Mouse (Mus musculus) neural tube, embryonic 11.5 days (tissue): Measurements from ENCODE around the gene Map4k1. TPM values are rescaled to one million over a fixed set of nuclear protein-coding genes. Genes with fewer than 3 reads are reported as not detected.
A peak's percentile ranks its signal among the peaks of the same experiment; 100 is the strongest.

Experiments
- ATAC-seq: fragments of 200-750 bp; cut with Nextera tagmentation; 2 replicates; pipeline ENCODE4 v1.8.0; 2017; ENCODE audit warnings: moderate number of reproducible peaks, mild to moderate bottlenecking, moderate TSS enrichment, moderate library complexity; ENCODE audit not compliant: insufficient read depth, low FRiP score, low TSS enrichment
- DNase-seq: peaks from one replicate; pipeline ENCODE4 v3.0.0-alpha.2; 2015; ENCODE audit warnings: low spot score
- H3K27ac ChIP-seq: fragments of 300-500 bp; sonication (generic); 2 replicates; pipeline ENCODE4 v1.5.1; 2014; ENCODE audit warnings: low read depth, mild to moderate bottlenecking, low read length
- H3K27me3 ChIP-seq: fragments of 300-500 bp; sonication (generic); 2 replicates; pipeline ENCODE4 v1.6.1; 2014; ENCODE audit warnings: mild to moderate bottlenecking, low read length, mixed read lengths; ENCODE audit not compliant: control insufficient read depth, insufficient read depth
- H3K36me3 ChIP-seq: fragments of 300-500 bp; sonication (generic); 2 replicates; pipeline ENCODE4 v1.6.1; 2014; ENCODE audit warnings: mild to moderate bottlenecking, low read length, moderate library complexity, mixed read lengths; ENCODE audit not compliant: control insufficient read depth, insufficient read depth
- H3K4me1 ChIP-seq: fragments of 300-500 bp; sonication (generic); 2 replicates; pipeline ENCODE4 v1.6.1; 2014; ENCODE audit warnings: low read length, mixed read lengths; ENCODE audit not compliant: control insufficient read depth, insufficient read depth
- H3K4me2 ChIP-seq: fragments of 300-500 bp; sonication (generic); 2 replicates; pipeline ENCODE4 v1.6.1; 2014; ENCODE audit warnings: low read depth, mild to moderate bottlenecking, moderate library complexity
- H3K4me3 ChIP-seq: fragments of 300-500 bp; sonication (generic); 2 replicates; pipeline ENCODE4 v1.5.1; 2014; ENCODE audit warnings: low read depth, low read length
- H3K9ac ChIP-seq: fragments of 300-500 bp; sonication (generic); 2 replicates; pipeline ENCODE4 v1.6.1; 2014; ENCODE audit warnings: mild to moderate bottlenecking, low read length
- H3K9me3 ChIP-seq: fragments of 300-500 bp; sonication (generic); 2 replicates; pipeline ENCODE4 v1.6.1; 2016; ENCODE audit warnings: low read length; ENCODE audit not compliant: control insufficient read depth
- WGBS: fragments of 180-500 bp; shearing (Covaris S2); extraction: QIAGEN DNeasy Blood & Tissue Kit; methylation state at CpG from one replicate; pipeline ENCODE4 v1.1.7; 2014; 5-methylcytosine and 5-hydroxymethylcytosine counted together
- polyA plus RNA-seq: library from polyadenylated mRNA; unstranded; fragments of >200 nt; fragmentation: Nextera tagmentation; extraction: Ambion mirVana; gene quantifications from 2 replicates; pipeline ENCODE4 v1.2.1, GENCODE M21; 2014

Map4k1 gene
- polyA plus RNA-seq, 1 experiment from 2014 or later, result 6.2 TPM

GRCm38 (mm10) chr7:28982274-28983013 is 594 bp downstream of the Map4k1 start:
- Histone ChIP-seq H3K9ac (peak overlapping the region; percentile 65), H3K27ac (0 out of 2 replicates have a peak overlapping the region, but pooled peaks have one; percentile 34), H3K4me2 (peak overlapping the region; percentile 88), H3K4me1 (peaks cover 11% of the 10 kb centered on the region), H3K36me3 (peaks cover 8% of the 10 kb centered on the region), H3K9me3 (no peaks in the 10 kb centered on the region), H3K27me3 (no peaks in the 10 kb centered on the region), H3K4me3 (peak overlapping the region; percentile 63)
- DNase-seq (no peak), ATAC-seq (peak; percentile 60; the same call in 1 of the 2 replicates)
- WGBS, result 11% methylated on average over 19 of the region's 19 CpGs

GRCm38 (mm10) chr7:28983141-28983564 is 1.3 kb downstream of the Map4k1 start:
- Histone ChIP-seq H3K9ac (no peak overlapping the region), H3K36me3 (peaks cover 5% of the 10 kb centered on the region; the same call in 1 of the 2 replicates), H3K4me2 (0 out of 2 replicates have a peak overlapping the region, but pooled peaks have one; percentile 88), H3K4me3 (no peak overlapping the region), H3K27ac (no peak overlapping the region), H3K4me1 (peaks cover 11% of the 10 kb centered on the region), H3K27me3 (no peaks in the 10 kb centered on the region), H3K9me3 (no peaks in the 10 kb centered on the region)
- ATAC-seq (no peak), DNase-seq (no peak)
- 72% methylated on average over 11 of the region's 11 CpGs for WGBS

- WGBS, result 69% methylated on average over 4 of the region's 4 CpGs
- DNase-seq, result no peak
Measured at GRCm38 (mm10) chr7:28983849-28984248, 2.0 kb downstream of the Map4k1 start.

GRCm38 (mm10) chr7:28984452-28984851 is 2.6 kb downstream of the Map4k1 start:
- H3K4me2 ChIP-seq, result no peak overlapping the region
- H3K9ac ChIP-seq, result no peak overlapping the region
- H3K36me3 ChIP-seq, result no peaks in the 10 kb centered on the region
- no peak for ATAC-seq
- no peak for DNase-seq
- H3K9me3 ChIP-seq, result no peaks in the 10 kb centered on the region
- no peak overlapping the region for H3K4me3 ChIP-seq
- H3K27ac ChIP-seq, result no peak overlapping the region
- WGBS, result 97% methylated on average over 1 of the region's 1 CpGs
- H3K4me1 ChIP-seq, result peaks cover 11% of the 10 kb centered on the region
- no peaks in the 10 kb centered on the region for H3K27me3 ChIP-seq

More at GRCm38 (mm10) chr7:28983849-28984248, 2.0 kb downstream of the Map4k1 start:
- Histone ChIP-seq H3K36me3 (no peaks in the 10 kb centered on the region; the same call in 1 of the 2 replicates), H3K4me1 (peaks cover 11% of the 10 kb centered on the region), H3K9me3 (no peaks in the 10 kb centered on the region), H3K4me2 (no peak overlapping the region), H3K27me3 (no peaks in the 10 kb centered on the region), H3K9ac (no peak overlapping the region), H3K4me3 (no peak overlapping the region), H3K27ac (no peak overlapping the region)
- ATAC-seq, result no peak

GRCm38 (mm10) chr7:28985207-28985606 is 3.4 kb downstream of the Map4k1 start:
- Histone ChIP-seq H3K27me3 (no peaks in the 10 kb centered on the region), H3K4me2 (no peak overlapping the region), H3K9me3 (no peaks in the 10 kb centered on the region), H3K36me3 (no peaks in the 10 kb centered on the region), H3K9ac (no peak overlapping the region), H3K27ac (no peak overlapping the region), H3K4me3 (no peak overlapping the region), H3K4me1 (peaks cover 11% of the 10 kb centered on the region)
- DNase-seq, result no peak
- ATAC-seq, result no peak
- WGBS, result 85% methylated on average over 7 of the region's 7 CpGs

GRCm38 (mm10) chr7:28990766-28991273 is 9.0 kb downstream of the Map4k1 start:
- Histone ChIP-seq H3K4me3 (no peak overlapping the region), H3K9ac (no peak overlapping the region), H3K4me2 (no peak overlapping the region), H3K36me3 (no peaks in the 10 kb centered on the region), H3K27me3 (no peaks in the 10 kb centered on the region), H3K4me1 (no peaks in the 10 kb centered on the region), H3K27ac (no peak overlapping the region), H3K9me3 (no peaks in the 10 kb centered on the region)
- WGBS, result 52% methylated on average over 14 of the region's 14 CpGs
- ATAC-seq (no peak), DNase-seq (no peak)

GRCm38 (mm10) chr7:28991616-28992015 is 9.8 kb downstream of the Map4k1 start:
- Histone ChIP-seq H3K4me2 (no peak overlapping the region), H3K4me1 (no peaks in the 10 kb centered on the region), H3K9me3 (no peaks in the 10 kb centered on the region), H3K36me3 (no peaks in the 10 kb centered on the region), H3K27ac (no peak overlapping the region), H3K4me3 (no peak overlapping the region), H3K9ac (no peak overlapping the region), H3K27me3 (no peaks in the 10 kb centered on the region)
- no peak for ATAC-seq
- 71% methylated on average over 5 of the region's 5 CpGs for WGBS
- no peak for DNase-seq

- Histone ChIP-seq H3K36me3 (no peaks in the 10 kb centered on the region), H3K27ac (no peak overlapping the region), H3K4me1 (no peaks in the 10 kb centered on the region), H3K4me2 (no peak overlapping the region), H3K4me3 (no peak overlapping the region), H3K9me3 (no peaks in the 10 kb centered on the region), H3K27me3 (no peaks in the 10 kb centered on the region), H3K9ac (no peak overlapping the region)
- no peak for ATAC-seq
- no peak for DNase-seq
- 85% methylated on average over 3 of the region's 3 CpGs for WGBS
Measured at GRCm38 (mm10) chr7:28992997-28993396, 11.1 kb downstream of the Map4k1 start.

- ATAC-seq (no peak), DNase-seq (no peak)
- Histone ChIP-seq H3K9ac (no peak overlapping the region), H3K4me3 (no peak overlapping the region), H3K4me2 (no peak overlapping the region), H3K27me3 (no peaks in the 10 kb centered on the region), H3K27ac (no peak overlapping the region), H3K36me3 (no peaks in the 10 kb centered on the region), H3K4me1 (no peaks in the 10 kb centered on the region), H3K9me3 (no peaks in the 10 kb centered on the region)
- 83% methylated on average over 3 of the region's 3 CpGs for WGBS
Measured at GRCm38 (mm10) chr7:28993402-28993801, 11.6 kb downstream of the Map4k1 start.
